Mouse (Mus musculus) olfactory bulb, adult 2 months (tissue): ENCODE data around the gene Dcbld2. TPM values are rescaled to one million over a fixed set of nuclear protein-coding genes. Genes with fewer than 3 reads are reported as not detected.
A peak's percentile ranks its signal among the peaks of the same experiment; 100 is the strongest.

ENCODE experiments used
- H3K27ac ChIP-seq: fragments of 200-500 bp; 2 replicates; pipeline ENCODE4 v1.5.1; 2012; ENCODE audit warnings: low read depth, low read length; ENCODE audit not compliant: insufficient read depth
- H3K4me1 ChIP-seq: fragments of 200-500 bp; 2 replicates; pipeline ENCODE4 v1.6.1; 2012; ENCODE audit warnings: low read length; ENCODE audit not compliant: control insufficient read depth, insufficient read depth
- H3K4me3 ChIP-seq: fragments of 200-500 bp; 2 replicates; pipeline ENCODE4 v1.5.1; 2012; ENCODE audit warnings: mild to moderate bottlenecking, low read depth, low read length, moderate library complexity; ENCODE audit not compliant: insufficient read depth
- CTCF ChIP-seq: fragments of 200-500 bp; IDR thresholded peaks from 2 replicates; pipeline ENCODE4 v1.5.1; 2012; ENCODE audit warnings: low read depth, mild to moderate bottlenecking, low read length, moderate library complexity; ENCODE audit not compliant: insufficient read depth
- POLR2A ChIP-seq: fragments of 200-500 bp; IDR thresholded peaks from 2 replicates; pipeline ENCODE4 v1.6.1; 2012; ENCODE audit warnings: mild to moderate bottlenecking, low read depth, low read length, moderate library complexity; ENCODE audit not compliant: insufficient read depth
- WGBS: fragments of 180-500 bp; shearing (Covaris S2); methylation state at CpG from one replicate; pipeline ENCODE4 v1.1.7; 2018; 5-methylcytosine and 5-hydroxymethylcytosine counted together
- polyA plus RNA-seq: library from polyadenylated mRNA; stranded (reverse); fragments of >200 nt; gene quantifications from 2 replicates; pipeline ENCODE4 v1.2.4, GENCODE M21; 2012; ENCODE audit warnings: low replicate concordance; ENCODE audit not compliant: missing spikeins, insufficient read depth, insufficient read length

Dcbld2 gene
- polyA plus RNA-seq, 1 experiment: not detected

DNA sequence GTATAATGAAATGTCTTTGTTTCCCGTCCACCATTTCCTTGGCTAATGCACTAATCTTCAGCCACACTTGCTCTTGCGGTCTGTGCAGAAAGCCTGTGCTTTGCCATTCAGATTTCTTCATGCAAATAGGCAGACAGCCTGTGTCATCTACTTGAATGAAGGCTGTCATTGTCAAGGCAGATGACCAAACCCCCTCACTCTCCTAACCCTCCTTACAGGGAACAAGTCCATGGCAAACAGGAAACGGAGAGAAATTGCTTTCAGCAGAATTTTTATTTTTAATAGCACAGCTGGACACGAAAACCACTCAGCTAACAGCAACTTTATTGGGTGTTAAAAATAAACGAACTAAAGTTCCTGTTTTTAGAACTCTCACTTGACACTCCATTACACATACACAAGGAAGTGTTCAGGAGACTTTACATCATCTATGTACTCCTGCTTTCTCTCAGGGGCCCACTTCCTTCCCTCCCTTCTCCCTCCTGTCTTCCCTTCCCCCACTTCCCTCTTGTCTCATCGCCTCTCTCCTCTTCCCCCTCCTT is 93.6 kb downstream of the Dcbld2 start:
- no peak for TF ChIP-seq POLR2A
- no peak for TF ChIP-seq CTCF
- H3K4me3 ChIP-seq: no peak overlapping the region

GRCm38 (mm10) chr16:58502566-58502965 is 94.3 kb downstream of the Dcbld2 start:
- Histone ChIP-seq H3K4me1 (peaks cover 9% of the 10 kb centered on the region; the same call in 1 of the 2 replicates), H3K4me3 (no peak overlapping the region), H3K27ac (no peak overlapping the region)
- 70% methylated on average over 6 of the region's 6 CpGs for WGBS
- TF ChIP-seq POLR2A (no peak), CTCF (no peak)

More for the DNA sequence above, 93.6 kb downstream of the Dcbld2 start:
- 35% methylated on average over 6 of the region's 6 CpGs for WGBS
- peak overlapping the region; percentile 71 for H3K27ac ChIP-seq
- peaks cover 6% of the 10 kb centered on the region; the same call in 1 of the 2 replicates for H3K4me1 ChIP-seq

DNA sequence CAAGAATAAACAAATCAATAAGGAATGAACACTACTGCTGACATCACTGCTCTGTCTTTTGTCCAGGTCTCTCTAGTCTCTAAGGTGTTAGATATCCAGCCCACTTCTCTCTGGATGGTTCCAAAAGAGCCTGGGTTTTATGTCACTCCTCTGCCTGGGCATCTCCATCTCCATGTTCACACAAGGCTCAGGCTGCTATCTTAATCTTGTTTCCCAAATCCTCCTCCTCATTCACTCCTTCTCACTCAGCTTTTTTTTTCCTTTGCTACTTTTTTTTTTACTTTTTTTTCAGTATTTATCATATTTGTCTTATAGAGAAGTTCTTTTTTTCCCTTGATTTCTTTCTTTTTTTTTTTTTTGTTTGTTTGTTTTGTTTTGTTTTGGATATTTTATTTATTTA is 96.7 kb downstream of the Dcbld2 start:
- Histone ChIP-seq H3K4me1 (peaks cover 8% of the 10 kb centered on the region; the same call in 1 of the 2 replicates), H3K27ac (no peak overlapping the region), H3K4me3 (no peak overlapping the region)
- TF ChIP-seq CTCF (no peak), POLR2A (no peak)

DNA sequence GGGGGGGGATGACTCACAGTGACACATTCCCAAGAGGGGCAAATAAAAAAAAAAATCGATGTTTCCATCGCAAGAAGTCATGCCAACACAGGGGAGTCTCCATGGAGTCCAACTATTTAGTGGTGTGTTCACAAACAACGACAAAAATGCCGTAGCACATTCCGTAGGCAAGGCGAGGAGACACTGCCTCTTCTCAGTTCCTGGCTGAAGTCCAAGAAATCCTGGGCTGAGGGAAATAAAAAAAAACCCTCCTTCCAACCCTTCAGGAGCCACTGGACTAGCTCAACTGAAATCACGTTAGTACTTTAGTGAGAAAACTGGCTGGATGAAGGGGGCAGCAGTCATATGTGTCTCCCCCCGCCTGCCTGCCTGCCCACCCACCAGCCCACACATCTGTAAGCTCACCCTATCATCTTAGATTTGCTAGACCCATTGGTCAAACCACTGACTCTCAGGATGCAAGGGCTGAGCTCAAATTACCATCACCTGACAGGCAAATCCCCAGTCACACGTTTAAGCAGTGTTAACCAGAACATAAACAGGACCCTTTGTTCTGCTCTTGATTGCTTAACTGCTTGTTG is 104.0 kb downstream of the Dcbld2 start:
- Histone ChIP-seq H3K4me3 (no peak overlapping the region), H3K27ac (0 out of 2 replicates have a peak overlapping the region, but pooled peaks have one; percentile 61), H3K4me1 (peaks cover 11% of the 10 kb centered on the region)
- 28% methylated on average over 9 of the region's 9 CpGs for WGBS
- TF ChIP-seq POLR2A (no peak), CTCF (no peak)

GRCm38 (mm10) chr16:58512887-58513286 is 104.6 kb downstream of the Dcbld2 start:
- H3K4me1 ChIP-seq: peaks cover 7% of the 10 kb centered on the region
- WGBS: 63% methylated on average over 3 of the region's 3 CpGs
- H3K4me3 ChIP-seq: no peak overlapping the region
- TF ChIP-seq CTCF (no peak), POLR2A (no peak)
- H3K27ac ChIP-seq: no peak overlapping the region

GRCm38 (mm10) chr16:58513755-58514154 is 105.5 kb downstream of the Dcbld2 start:
- 63% methylated on average over 6 of the region's 6 CpGs for WGBS
- TF ChIP-seq CTCF (no peak), POLR2A (no peak)
- no peak overlapping the region for H3K4me3 ChIP-seq
- peaks cover 7% of the 10 kb centered on the region for H3K4me1 ChIP-seq
- H3K27ac ChIP-seq: 0 out of 2 replicates have a peak overlapping the region, but pooled peaks have one; percentile 42

GRCm38 (mm10) chr16:58514565-58514964 is 106.3 kb downstream of the Dcbld2 start:
- Histone ChIP-seq H3K27ac (no peak overlapping the region), H3K4me1 (peaks cover 7% of the 10 kb centered on the region), H3K4me3 (no peak overlapping the region)
- 89% methylated on average over 9 of the region's 9 CpGs for WGBS
- TF ChIP-seq CTCF (peak; percentile 16; the same call in 1 of the 2 replicates), POLR2A (no peak)

DNA sequence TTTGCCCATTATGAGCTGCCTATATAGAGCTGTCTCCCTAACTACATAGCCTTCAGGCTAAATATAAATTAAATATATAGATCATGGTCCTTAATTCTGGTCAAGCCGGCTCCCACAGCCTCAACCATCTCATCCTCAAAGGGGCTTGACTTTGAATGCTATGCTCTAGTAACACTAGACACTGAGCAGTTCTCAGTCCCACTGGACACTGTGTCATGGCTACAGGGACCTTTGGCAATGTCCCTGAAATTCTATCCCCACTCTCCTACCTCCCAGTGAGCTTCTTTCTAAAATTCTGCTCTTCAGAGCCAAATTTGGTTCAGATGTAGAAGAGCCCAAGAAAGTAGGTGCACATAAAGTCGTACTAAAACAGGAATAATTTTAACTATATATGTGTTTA is 107.9 kb downstream of the Dcbld2 start:
- Histone ChIP-seq H3K27ac (no peak overlapping the region), H3K4me3 (no peak overlapping the region), H3K4me1 (peaks cover 7% of the 10 kb centered on the region)
- 91% methylated on average over 2 of the region's 2 CpGs for WGBS
- TF ChIP-seq CTCF (no peak), POLR2A (no peak)

DNA sequence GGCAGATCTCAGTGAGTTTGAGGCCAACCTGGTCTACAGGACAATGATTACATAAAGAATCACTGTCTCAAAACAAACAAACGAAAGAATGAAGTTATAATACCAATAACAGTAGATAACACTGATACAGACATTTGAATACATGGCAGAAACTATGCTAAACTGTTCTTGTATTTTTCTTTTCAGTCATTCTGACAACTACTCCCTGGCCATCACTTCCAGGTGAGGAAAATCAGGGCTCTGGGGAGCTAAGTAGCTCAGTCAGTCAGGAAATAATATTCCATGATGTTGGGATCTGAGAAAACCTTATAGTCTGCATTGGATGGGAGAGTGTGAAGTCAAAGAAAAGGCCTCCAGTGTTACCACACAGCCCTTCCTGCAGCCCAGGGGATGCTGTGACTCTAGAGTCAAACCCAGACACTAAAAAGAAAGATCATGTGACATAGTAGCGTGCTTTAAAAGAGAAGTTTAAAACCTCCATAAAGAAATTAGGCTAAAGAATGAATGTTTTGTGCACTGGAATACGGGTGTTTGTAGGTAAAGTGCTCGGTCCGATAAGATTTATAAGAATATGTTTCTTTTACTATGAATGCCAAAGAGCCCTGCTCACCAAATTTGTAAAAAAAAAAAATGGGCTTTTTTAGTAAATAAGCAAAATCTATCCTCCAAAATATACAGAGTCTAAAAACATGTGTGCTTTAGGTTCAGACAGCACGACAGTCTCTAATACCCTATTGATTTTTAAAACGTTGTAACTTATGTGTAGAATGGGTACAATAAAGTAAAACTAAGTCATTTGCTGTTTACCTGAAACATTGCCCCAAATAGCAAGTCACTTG is 108.9 kb downstream of the Dcbld2 start:
- no peak overlapping the region for H3K4me3 ChIP-seq
- 95% methylated on average over 7 of the region's 7 CpGs for WGBS
- TF ChIP-seq CTCF (no peak), POLR2A (no peak)
- no peak overlapping the region for H3K27ac ChIP-seq
- H3K4me1 ChIP-seq: peaks cover 6% of the 10 kb centered on the region

Other genes with a start within 250 kb of the Dcbld2 start
- not detected in 2 replicates for gene St3gal6, start 115.8 kb downstream of the Dcbld2 start, polyA plus RNA-seq
- gene Gm813, start 208.5 kb downstream of the Dcbld2 start, polyA plus RNA-seq: not detected in 2 replicates
- not detected in 2 replicates for gene E330017A01Rik, start 230.3 kb downstream of the Dcbld2 start, polyA plus RNA-seq